Mouse (Mus musculus) common myeloid progenitor, adult 5-6 weeks (primary cell): ENCODE measurements at regions not wholly inside any gene's neighbourhood (a gene's known extent, or its start where the extent isn't known, plus 50 kb on each side); places are given as distances from the start of the nearest gene placed in this dataset.

Experiments
- ATAC-seq: replicated peaks from 2 replicates; pipeline ENCODE4 v1.8.0; 2016; ENCODE audit warnings: low read depth, mild to moderate bottlenecking, moderate TSS enrichment, inconsistent platforms; ENCODE audit not compliant: poor library complexity, severe bottlenecking

GRCm38 (mm10) chr2:79546206-79546605 is 88.9 kb upstream of the Itprid2 start:
- peak; percentile 55 for ATAC-seq

GRCm38 (mm10) chr2:79547284-79547683 is 87.9 kb upstream of the Itprid2 start:
- no peak for ATAC-seq

GRCm38 (mm10) chr2:79548039-79548600 is 87.0 kb upstream of the Itprid2 start:
- ATAC-seq = peak; percentile 37

- no peak for ATAC-seq
These were observed 85.4 kb upstream of the Itprid2 start for GRCm38 (mm10) chr2:79549781-79550180.

- peak; percentile 63 for ATAC-seq
These were observed 84.7 kb upstream of the Itprid2 start for GRCm38 (mm10) chr2:79550432-79550831.

GRCm38 (mm10) chr2:79552481-79552880 is 82.7 kb upstream of the Itprid2 start:
- no peak for ATAC-seq

GRCm38 (mm10) chr2:79555395-79555794 is 79.8 kb upstream of the Itprid2 start:
- ATAC-seq = no peak

GRCm38 (mm10) chr2:79557361-79557760 is 77.8 kb upstream of the Itprid2 start:
- no peak for ATAC-seq

- ATAC-seq = peak; percentile 66
These were observed 68.7 kb upstream of the Itprid2 start for GRCm38 (mm10) chr2:79566280-79566933.

GRCm38 (mm10) chr2:79567413-79567934 is 67.7 kb upstream of the Itprid2 start:
- no peak for ATAC-seq

- ATAC-seq = no peak
These were observed 65.5 kb upstream of the Itprid2 start for GRCm38 (mm10) chr2:79569663-79570062.

GRCm38 (mm10) chr2:79571910-79572309 is 63.2 kb upstream of the Itprid2 start:
- ATAC-seq = no peak

GRCm38 (mm10) chr2:79575074-79575473 is 60.1 kb upstream of the Itprid2 start:
- 0 out of 2 replicates have a peak, but pooled peaks have one; percentile 29 for ATAC-seq

GRCm38 (mm10) chr2:79585022-79585774 is 50.0 kb upstream of the Itprid2 start:
- no peak for ATAC-seq
